Mouse (Mus musculus) heart, adult 18-20 months (tissue): ENCODE measurements around the gene Neu3. TPM values are rescaled to one million over a fixed set of nuclear protein-coding genes. Genes with fewer than 3 reads are reported as not detected.
A peak's percentile ranks its signal among the peaks of the same experiment; 100 is the strongest.
"Not testable (repeated sequence)": the region's sequence is repeated elsewhere in the genome, so short reads cannot be mapped to it uniquely, and the experiment has no call there.

Experiments
- DNase-seq, 2 experiments: peaks; one replicate each; pipeline ENCODE4 v3.0.0; 2021 to 2022; ENCODE audit warnings: mixed read lengths in 1 of 2
- total RNA-seq, 2 experiments: library from RNA; stranded (reverse); gene quantifications; 2 replicates each; pipeline ENCODE4 v1.2.3; 2021

Neu3 gene
- total RNA-seq, 2 experiments from 2014 or later: 3.6 to 3.7 TPM

DNA sequence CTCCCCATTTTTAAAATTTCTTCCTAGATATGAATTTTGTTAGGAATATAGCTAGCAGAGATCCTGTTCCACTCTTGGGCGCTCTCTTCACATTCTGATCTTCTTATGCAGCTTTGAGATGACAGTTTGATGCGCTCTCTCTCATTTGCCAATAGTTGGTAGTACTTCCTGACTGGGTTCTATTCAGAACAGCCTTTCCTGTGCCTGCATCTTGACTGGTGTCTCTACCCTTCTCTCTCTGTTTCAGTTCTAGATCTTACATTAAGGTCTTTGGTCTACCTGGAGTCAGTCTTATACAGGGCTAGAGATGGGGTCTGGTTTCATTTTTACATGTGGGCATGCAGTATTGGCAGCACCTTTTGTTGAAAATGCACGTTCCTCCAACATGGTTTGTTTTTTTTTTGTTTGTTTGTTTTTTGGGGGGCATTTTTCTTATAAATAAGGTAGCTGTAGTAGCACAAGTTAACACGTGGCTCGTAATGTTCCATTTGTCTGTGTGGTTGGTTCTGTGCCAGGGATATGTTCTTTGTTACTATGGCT lies 6.2 kb upstream of the Neu3 start:
- no peak for DNase-seq

DNA sequence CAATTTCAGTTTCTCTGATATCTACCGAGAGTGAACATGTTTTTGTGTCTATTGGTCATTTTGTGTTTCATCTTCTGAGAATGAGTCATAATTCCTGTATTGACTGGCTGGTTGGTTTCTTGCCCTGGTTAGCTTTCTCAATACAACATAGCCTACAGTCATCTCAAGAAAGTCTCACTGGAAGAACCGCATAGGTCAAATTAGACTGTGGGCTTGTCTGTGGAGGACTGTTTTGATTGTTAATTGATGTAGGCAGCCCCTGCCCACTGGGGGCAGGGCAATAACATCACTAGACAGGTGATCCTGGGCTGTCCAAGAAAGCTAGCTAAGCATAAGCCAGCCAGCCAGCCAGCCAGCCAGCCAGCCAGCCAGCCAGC lies 5.6 kb upstream of the Neu3 start:
- DNase-seq: no peak

DNA sequence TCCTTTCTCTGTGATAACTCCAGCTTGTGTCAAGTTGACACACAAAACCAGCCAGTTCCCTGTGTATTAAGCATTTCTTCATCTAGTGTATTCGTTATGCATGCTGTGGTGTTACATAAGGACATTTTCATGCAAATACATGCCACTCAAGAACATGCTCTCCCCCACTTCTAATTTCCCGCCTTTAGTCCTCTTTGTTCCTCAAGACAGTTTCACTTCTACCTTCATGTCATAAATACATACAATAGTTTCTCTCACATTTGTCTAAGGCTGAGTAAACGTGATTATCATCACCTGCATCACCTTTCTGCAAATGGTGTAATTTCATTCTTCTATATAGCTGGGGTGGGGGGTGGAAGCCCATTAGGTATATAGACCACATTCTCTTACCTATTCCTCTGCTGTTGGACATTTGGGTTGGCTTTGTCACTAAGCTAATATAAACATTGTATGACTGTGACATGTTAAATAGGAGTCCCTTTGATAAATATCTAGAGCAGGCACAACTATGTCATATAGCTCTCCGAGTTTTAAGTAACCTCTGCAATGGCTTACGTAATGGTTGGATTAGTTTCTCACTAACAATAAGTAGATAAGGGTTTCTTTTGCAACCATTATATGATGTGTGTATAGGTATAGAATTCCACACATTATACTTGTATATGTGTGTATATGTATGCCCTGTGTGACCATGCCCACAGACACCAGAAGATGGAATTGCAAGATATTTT lies 5.1 kb upstream of the Neu3 start:
- no peak for DNase-seq

DNA sequence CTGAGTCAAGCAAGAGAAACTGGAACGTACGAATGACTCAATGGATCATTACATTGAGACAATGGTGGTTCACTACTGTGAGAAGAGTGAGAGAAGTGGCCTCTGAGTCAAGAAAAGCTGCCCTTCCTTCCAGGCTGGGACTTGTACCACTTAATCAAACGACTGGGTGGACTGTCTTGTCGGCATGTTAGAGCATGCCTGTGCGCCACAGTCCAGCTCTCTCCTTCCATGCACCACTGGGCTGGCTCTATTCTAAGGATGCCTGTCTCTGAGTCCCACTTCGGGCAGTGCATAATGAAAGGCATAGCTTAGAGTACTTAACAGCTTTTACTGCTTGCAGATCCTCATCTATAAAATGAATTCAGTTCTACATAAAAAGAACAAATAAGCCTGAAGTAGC lies 2.1 kb downstream of the Neu3 start:
- DNase-seq: no peak

DNA sequence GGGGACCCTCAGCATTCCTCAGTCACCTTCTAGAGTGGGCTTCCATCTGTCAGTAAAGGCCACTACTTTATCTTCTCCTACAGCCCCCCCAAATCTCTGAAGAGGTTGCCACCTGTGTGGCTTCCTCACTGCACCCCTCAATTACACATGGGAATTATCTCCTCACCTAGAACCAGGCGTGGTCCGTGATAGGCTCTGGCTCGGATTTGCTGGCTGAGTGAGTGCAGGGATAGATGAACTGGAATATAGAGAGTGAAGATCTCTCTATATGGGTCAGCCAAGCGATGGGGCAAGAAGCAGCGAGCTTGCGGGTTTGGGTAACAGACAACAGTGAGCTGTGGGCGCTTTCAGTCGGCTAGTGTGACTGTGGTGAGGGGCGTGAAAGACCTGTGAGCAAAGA lies 2.7 kb downstream of the Neu3 start:
- no peak for DNase-seq

DNA sequence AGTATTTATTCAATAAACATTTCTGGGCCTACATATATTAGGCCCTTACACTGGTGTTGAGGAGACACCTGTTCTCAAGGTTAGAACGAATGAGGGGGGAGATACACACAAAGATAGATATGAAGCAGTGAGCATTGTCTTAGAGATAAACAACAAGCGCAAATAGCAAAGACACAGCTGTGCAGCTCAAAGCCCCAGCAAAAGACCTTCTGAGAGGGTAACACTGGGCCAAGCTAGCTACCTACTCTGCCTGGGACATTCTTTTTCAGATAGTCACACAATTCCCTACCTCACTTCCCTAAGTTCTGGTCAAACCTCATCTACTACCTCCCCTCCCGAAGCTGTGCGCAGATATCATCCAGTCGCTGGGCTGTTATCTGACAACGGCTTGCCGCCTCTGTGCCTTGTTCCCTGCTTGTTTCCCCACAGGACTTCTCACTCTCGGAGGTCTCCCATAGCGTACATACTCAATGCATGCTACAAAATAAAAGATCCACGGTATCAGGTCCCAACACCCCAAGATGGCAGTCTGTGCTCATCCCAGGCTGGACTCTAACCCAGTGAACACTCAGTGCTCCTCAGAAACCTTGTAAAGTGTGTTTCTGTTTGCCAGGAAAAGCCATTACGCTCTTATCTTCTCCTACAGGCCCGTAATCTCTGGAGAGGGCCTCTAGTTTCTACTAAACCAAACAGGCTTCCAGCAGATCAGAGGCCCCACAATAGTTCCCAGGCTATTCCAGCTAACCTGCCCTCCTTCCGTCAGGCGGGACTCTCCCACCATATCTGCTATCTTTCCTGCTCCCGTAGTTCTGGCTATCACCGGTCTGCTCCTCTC lies 3.4 kb downstream of the Neu3 start:
- no peak for DNase-seq

DNA sequence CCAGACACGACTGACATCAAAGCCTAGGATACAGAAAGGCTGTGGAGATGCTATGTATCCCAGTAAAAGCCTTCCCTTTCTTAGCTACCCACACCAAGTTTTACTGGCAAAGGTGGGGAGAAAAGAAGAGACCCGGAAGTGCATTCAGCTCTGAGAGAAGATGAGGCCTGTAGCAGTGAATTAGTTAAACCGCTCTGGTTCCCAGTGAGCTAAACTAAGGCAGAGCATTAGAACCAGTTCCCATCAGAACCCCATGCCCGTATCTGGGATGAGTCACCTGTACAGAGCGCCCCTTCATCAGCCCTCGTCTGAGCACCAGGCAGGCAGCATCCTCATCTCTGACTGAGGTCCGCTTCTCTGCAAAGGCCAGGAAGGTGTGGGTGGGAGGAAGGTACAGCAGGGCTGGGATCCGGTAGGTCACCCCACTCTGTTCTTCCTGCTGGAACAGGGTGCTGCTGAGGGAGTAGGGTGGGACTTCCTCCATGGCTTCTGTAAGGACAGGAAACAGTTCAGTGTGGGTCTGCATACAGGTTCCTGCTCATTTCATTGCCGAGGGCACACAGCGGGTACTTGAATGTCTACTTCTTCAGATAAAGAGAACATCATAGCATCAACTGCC lies 5.1 kb downstream of the Neu3 start:
- DNase-seq: no peak

DNA sequence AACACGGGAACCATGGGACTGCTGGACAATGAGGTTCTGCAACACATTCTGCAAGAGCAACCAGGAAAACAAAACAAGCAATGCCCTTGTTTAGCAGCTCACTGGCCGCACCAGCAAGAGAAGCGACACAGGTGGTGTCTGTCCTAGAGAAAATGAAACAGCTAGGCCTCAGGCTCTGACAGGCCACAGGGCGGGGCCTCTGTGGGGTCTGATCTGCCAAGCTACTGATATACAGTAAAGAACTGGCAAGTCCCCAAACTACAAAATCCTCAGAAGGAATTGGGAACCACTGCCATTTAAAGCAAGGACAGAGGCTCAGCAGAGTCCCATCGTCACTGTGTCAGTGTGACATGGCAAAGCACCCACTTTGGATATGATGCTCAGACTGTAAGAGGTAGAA lies 5.8 kb downstream of the Neu3 start:
- no peak for DNase-seq

DNA sequence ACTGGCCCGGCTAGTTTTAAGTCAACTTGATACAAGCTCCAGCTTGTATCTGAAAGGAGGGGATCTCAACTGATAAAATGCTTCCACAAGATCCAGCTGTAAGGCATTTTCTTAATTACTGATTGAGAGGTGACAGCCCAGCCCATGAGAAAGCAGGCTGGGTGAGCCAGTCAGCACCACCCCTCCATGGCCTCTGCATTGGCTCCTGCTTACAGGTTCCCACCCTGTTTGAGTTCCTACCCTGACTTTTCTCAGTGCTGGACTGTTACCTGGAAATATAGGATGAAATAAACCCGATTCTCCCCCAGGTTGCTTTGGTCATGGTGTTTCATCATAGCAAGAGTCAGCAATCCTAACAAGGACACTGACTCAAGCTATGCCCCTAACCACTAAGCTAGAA lies 6.3 kb downstream of the Neu3 start:
- no peak for DNase-seq

DNA sequence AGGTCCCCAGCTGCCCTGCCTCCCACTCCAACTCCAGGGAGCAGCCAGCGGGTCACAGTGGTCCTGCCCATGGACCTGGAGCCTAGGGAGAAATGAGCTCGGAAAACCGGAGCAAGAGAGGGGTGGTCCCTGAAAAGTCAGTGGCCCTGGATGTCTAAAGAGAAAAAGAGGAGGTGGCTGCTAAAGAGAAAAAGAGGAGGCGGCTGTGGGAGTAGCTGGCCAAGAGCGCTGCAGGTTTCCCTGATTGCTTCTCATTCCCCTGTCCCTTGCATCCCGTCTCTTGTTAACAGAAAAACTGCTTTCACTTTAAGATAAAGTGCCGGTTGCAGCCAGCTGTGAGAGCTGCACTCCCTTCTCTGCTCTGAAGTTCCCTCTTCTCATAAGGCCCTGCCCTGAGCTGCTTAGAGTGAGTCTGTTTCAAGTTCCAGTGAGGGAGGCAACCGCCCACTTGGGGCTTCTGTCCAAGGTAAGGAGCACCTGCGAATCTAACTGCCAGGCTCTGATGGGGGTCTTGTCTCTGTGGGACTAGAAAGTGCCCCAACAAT lies 10.0 kb downstream of the Neu3 start:
- peak; percentile 43 for DNase-seq

DNA sequence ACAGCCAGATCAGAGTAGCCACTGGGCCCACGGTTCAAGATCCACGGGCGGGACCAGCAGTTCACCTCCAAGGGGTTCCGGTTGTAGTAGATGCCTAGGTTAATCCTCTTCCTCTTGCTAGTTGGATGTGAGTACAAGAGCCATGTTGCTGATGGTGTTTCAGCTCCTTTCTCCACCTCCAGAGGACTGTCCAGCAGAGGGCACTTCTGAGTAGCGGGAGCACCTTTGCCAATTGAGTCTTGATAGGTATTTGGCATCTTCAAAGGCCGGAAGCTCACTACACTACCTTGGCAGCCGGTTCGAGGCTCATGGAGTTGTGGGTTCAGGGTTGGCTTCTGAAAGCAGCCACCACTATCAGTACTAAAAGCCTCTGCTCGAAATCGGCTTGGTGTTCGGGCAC lies 14.8 kb downstream of the Neu3 start:
- DNase-seq: peak in 1 of 2 experiments; percentile 70

DNA sequence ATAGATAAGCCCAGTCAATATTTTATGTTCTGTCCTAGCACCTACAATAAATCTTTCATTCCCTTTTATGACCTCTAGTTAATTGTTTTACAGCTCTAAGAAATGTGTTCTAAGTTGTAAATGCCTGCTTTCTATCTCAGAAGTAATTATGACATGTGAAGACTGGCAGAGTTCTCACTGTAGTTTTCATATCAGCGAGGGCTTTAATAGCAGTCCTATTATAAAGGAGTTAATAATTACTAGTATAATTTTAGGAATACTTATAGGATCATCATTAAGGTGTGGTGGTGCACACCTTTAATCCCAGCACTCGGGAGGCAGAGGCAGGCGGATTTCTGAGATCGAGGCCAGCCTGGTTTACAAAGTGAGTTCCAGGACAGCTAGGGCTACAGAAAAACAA lies 16.6 kb downstream of the Neu3 start:
- DNase-seq: no peak

DNA sequence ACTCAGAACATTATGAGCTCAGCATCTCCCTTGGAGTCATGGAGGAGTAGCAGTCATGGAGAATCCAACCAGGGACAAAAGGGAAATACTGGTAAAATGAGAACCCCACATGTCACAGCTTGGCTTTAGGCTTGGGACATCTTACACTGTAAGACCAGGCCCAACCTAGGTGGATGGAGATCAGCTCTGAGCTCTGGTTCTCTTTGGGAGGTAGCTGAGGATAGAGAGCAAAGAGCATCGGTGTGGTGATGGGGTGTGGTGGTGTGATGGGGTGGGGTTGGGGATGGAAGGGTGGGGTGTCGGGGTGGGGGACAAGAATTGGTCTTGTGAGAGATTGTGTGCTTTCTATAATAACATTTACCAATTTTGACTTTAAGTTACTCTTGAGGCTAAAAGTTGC lies 17.4 kb downstream of the Neu3 start:
- no peak for DNase-seq

DNA sequence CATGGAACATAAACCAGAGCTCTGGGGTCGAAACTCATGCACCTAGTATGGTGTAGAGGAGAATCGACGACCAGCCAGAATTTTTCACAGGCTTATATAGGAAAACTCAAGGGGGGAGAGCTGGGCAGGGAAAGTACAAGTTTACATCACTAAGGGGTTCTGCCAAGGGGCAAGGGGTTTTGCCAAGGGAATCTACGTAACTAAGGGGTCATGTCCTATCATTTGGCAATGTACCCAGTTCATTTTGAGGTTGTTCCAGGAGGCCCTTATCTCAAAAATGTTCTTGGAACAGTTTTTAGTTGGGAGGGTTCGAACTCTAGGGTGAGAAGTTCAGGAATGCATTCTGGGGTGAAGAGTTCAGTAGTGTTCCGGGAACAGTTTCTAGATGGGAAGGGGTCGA lies 21.2 kb downstream of the Neu3 start:
- peak; percentile 50 to 51 for DNase-seq

DNA sequence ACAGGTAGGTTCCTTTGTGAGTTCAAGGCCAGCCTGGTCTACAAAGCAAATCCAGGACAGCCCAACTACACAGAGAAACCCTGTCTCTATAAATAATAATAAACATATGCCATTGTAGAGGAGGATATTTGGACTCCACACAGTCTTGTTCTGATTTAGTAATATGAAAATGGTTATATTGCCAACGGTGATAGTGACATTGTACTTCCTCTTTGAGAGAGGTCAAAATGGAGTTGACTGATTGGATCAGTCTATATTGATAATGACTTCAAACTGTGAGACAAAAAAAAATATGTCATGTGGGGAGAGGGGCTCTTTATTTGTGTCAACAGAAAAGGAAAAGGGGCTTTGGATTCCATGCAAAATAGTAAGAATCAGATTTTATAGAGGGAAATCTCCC lies 22.9 kb downstream of the Neu3 start:
- no peak for DNase-seq

DNA sequence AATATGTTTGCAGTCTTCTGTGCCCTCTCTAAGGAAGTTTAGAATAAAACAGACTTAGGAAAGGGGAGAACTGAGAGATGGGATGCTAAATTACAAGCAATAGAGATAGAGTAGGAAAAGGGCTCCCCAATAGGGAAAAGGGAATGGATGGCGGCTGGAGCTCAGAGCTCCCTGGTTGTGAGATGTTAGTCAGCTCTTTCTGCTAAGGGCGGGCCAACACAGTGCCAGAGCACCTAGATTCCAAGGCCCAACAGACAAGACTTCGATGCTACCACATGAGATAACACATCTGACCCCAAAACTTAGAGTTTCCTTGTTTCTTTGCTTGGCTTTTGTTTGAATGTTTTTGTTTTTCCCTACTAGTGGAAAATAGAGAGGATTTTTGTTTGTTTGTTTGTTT lies 24.2 kb downstream of the Neu3 start:
- not testable (repeated sequence) for DNase-seq

DNA sequence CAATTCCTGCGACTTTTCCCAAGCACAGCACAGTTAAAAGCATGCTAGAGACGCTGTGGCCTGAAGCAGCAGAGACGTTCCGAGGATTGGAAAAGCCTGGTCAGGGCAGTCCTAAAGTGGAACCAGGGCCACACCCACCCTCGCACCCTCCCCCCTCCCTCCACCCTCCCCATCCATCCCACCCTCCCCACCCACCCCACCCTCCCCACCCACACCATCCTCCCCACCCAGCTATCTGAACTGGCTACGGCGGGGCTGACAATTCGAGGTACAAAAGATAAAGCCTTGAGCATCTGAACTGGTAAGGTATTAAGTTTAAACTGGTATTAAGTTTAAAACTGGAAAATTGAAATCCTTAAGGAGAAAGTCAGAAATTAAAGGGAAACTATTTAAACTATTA lies 24.7 kb downstream of the Neu3 start:
- DNase-seq: no peak

DNA sequence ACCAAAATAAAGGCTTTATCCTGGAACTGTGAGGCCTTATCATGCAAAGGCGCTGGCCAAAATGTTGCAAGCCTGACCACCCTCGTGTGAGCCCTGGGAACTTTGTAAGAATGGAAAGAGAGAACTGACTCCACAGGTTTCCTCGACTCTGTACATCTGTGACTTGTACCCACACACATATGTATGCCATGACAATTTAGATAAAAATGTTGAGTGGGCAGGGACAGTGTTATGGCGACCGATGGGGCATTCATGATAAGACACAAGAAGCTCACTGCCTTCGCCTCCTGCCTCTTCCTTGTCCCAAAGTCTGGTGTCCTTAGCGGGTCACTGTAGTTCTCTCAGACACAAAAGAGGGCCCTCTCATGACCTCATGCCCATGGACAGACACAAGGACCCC lies 29.1 kb downstream of the Neu3 start:
- no peak for DNase-seq

DNA sequence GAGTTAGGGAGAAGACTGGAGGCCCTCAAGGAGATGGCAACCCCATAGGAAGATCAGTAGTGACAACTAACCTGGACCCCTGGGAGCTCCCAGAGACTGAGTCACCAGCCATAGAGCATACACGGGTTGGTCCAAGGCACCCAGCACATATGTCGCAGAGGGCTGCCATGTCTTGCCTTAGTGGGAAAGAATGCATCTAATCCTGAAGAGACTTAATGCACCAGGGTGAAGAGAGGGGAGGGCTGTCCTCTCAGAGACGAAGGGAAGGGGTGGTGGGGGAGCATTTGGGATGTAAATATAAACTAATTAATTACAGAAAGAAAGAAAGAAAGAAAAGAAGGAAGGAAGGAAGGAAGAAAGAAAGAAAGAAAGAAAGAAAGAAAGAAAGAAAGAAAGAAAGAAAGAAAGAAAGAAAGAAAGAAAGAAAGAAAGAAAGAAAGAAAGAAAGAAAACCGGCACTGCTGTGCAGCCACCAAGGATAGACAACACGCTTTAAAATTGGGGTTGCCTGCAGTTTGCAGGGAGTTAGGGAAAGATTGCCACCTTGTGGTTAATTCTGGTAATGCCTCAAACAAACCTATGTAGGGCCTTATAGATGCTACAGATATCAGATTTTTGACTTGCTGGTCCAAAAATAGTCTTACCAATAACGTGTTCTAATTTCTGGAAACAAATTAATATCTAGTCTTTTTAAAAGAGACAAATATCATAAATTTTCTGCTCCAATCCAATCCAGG lies 30.1 kb downstream of the Neu3 start:
- DNase-seq: peak; percentile 70 to 88

DNA sequence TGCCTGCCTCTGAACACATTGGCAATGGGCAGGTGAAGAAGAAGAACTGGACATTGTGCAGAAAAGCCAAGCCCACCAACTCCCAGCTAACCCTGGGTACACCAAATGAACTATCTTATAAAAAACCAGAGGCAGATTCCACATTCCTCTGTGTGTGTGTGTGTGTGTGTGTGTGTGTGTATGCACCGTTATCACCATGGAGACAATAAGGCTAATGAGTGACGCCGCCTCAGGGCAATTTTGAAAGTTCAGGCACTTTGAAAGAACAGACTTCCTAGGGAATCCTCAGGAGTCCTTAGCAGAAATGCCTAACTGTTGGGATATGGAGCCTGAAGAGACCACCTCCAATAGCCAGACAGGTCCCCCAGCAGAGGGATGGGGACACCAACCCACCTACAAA lies 31.0 kb downstream of the Neu3 start:
- DNase-seq: no peak

DNA sequence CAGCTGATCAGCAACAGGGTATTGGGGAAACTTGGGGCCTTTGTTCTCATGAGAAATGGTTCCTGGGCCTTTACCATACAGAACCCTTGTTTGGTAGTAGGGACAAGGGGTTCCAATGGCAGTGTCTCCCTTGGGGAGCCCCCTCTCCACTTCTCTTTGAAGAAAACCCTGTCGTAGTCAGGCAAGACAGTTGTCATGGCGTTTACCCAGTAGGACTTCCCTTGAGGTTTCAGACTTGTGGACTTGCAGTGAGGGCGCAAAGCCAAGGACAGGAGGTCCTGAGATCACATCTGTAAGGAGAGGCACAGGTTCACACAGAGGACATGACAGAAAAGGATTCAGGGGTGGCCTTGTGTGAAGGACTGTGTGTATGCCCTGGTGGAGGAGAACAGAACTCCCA lies 31.7 kb downstream of the Neu3 start:
- peak in 1 of 2 experiments; percentile 25 for DNase-seq
